Mouse (Mus musculus) kidney, postnatal 4 days (tissue): ENCODE results near the gene Crtap.
A peak's percentile ranks its signal among the peaks of the same experiment; 100 is the strongest.

Experiments
- DNase-seq, 2 experiments: peaks; one replicate each; pipeline ENCODE4 v3.0.0; 2021; ENCODE audit warnings: mixed read lengths in 2 of 2

The Crtap gene

DNA sequence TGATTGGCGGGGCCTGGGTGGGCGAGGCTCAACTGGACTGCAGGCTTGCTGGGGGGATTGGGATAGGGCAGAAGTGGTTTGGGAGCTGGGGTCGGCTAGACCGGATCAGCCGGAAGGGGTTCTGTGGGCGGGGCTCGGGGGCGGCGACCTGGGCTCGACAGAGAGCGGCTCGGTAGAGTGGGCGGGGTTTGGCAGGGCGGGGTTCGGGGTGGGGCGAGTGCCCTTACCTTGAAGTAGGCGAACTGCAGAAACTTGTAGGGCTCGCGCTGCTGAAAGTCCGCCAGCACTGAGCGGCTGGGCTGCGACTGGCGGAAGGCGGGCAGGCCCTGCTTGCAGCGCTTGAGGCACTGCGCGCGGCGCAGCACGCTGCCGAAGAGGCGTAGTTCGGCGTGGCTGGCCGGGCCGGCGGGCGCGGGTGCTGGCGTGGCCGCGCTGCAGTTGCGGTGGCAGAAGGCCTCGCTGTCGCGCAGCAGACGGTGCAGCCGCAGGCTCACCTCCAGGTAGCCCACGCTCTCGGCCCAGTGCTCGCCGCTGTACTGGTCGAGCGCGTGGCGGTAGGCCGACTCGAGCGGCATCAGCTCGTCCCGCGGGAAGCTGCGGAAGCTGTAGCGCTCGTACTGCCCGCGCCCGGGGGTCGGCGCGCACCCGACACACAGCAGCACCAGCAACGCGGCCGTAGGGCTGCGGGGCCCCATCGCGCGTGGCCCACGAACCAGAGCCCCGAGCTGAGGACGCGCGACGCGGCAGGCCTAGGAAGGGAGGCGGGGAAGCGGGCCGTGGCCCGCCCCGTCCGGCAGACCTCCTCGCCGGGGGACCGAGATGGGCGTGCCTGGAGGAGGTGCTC lies at the start of gene Crtap:
Gene Crtap (minus strand): TSS at position 771 of the 844 bp plus-strand sequence.
- peak; percentile 78 to 85 for DNase-seq

DNA sequence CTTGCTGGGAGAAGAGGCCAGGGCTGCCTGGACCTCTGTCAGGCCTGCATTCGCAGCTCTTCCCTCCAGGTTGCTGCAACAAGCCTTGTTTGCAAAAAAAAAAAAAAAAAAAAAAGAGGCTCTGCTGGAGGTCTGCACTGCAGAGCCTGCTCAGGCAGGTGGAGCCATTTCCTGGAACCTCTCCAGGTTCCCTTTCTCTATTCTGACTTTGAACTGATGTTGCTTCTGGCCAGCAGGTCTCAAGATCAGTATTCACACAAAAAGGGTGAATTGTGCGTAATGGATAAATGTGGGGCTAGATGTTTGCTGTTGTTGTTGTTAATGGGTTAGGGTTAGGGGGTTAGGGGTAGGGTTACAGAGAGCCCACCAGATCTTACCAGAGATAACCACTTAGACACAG lies 45.2 kb upstream of the Crtap start:
- no peak for DNase-seq

DNA sequence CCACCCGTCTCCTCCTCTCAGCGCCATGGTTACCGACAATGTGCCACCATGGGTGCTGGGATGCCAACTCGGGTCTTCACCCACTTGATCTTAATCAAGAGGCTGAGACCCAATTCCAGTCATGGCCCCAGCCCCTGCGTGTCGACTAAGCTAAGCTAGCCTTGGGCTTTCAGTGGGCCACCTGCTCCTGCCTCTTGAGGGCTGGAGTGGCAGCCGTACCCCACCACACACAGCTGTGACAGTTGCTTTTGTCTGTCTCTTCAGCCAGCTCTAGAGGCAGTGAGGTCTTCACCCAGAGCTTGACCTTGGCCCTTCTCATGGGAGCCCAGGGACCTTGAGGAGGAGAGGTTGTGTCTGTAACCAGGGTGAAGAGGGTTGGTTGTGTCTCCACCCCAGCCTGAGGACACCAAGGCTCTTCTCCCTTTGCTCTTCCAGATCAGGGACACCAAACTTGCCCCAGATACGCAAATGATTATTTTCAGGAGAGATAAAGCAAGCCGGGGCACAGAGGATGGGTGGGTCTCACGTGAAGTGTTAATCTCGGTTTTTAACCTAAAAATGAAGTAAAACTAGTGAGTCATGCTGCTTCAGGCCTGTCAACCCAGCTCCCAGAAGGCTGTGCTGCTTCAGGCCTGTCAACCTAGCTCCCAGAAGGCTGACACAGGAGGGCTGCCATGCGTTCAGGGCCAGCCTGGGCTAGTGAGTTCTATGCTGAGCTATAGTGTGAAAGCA lies 37.8 kb upstream of the Crtap start:
- DNase-seq: no peak

DNA sequence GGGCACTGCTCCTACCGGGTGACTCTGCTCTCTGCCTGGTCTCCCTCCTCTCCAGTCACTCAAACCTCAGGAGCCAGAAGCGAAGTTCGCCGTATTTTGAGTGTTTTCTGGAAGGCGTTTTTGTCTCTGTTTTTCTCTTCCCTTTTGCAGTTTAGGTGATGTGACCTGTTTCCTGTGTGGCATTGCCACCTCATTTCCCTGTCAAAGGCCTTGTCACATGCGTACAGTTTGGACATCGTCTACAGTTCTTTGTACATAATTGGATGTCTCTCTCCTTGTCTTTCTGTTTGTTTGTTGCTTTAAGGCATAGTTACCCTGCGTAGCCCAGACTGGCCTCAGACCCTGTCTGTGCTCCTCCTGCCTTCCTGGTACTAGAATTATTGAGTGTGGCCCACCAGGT lies 37.0 kb upstream of the Crtap start:
- DNase-seq: no peak

DNA sequence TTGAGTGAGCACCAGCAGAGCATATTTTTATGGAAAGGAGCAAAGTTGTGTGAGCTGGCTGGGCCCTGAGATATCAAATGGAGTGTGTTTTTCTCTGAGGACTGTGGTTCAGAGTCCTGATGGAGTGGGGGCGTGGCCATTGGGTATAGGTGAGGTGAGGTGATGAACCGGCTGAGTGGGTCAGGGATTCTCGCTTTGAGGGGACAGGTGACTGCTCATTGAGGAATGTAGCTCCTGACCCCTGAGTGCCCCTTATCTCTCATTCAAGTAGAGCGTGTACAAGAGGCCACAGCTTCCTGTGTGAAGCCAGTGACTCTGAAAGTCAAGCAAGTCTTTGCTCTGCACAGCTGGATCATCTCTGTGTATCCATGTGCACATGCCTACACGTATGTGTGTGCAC lies 35.7 kb upstream of the Crtap start:
- DNase-seq: peak in 1 of 2 experiments; percentile 47

DNA sequence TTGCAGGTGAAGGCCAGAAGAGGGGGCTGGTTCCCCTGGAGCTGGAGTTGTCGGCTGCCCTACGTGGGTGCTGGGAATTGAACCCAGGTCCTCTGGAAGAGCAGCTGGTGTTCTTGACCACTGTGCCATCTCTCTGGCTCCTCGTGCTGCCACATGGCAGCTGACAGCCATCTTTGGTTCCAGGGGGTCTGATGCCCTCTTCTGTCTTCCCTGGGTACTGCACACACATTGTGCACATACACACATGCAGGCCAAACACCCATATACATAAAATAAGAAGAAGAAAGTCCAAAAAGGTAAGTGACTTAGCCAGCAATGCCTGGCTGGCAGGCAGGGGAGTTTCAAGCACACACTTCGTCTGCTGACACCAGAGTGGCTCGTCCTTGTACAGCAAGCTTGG lies 35.1 kb upstream of the Crtap start:
- no peak for DNase-seq

DNA sequence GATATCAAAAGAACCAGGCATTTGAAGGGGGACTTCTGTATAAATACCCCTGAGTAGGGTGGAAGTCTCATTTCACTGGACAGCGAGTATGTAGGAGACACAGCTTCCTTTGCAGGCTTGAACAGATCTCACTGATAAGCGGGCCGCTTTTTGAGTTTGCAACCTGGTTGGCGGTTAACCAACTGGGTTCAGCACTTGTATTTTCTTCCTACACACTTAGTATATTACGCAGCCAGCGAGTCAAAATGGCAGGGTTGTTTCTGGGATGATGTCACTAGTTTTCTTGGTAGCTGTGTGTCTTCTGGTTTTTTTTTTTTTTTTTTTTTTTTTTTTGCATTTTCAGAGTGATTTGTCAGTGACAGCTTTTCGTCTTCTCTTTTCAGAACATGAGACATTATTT lies 31.3 kb upstream of the Crtap start:
- DNase-seq: no peak

DNA sequence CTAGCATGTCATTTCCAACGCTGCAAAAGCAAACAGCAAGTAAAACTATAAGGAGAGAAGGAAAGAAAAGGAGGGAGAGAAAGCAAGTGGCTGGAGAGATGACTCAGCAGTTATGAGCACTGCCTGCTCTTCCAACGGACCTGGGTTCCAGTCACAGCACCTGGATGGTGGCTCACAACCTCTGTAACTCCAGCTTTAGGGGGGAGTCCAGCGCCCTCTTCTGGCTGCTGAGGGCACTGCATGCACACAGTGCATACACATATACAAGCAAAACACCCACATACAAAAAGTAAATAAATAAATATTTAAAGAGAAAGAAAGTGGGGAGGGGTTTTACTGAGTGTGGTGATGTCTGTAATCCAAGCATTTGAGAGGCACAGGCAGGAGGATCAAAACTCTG lies 30.6 kb upstream of the Crtap start:
- DNase-seq: no peak

DNA sequence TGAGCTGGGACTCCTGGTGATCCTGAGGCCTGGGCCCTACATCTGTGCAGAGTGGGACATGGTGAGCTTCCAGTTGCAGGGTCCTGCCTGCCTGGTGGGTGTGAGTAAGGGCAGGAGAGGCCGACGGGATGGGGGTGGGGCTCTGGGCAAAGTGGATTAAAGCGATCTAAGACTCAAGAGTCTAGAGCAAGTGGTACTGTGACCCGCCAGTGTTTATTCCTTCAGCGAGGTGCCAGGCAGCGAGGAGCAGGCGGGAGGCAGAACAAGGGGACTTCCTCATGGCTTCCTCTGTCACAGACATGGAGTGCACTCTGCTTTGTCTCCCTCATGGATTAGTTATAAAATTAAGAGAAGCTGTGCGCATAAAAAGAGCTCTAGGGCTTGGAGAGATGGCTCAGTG lies 30.0 kb upstream of the Crtap start:
- DNase-seq: no peak

DNA sequence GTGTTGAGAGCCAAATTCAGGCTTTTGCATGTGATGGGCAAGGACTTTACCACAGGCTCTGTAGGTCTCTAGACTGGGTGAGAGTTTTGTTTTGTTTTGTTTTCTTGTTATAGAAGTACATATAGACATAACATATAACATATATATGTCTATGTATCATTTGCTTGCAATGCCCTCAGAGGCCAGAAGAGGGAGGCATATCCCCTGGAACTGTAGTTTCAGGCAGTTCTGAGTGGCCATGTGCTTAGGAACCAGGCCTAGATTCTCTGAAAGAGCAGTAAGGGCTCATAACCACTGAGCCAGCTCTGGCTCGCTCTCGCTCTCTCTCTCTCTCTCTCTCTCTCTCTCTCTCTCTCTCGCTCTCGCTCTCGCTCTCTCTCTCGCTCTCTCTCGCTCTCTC lies 27.7 kb upstream of the Crtap start:
- DNase-seq: peak; percentile 78 to 79

DNA sequence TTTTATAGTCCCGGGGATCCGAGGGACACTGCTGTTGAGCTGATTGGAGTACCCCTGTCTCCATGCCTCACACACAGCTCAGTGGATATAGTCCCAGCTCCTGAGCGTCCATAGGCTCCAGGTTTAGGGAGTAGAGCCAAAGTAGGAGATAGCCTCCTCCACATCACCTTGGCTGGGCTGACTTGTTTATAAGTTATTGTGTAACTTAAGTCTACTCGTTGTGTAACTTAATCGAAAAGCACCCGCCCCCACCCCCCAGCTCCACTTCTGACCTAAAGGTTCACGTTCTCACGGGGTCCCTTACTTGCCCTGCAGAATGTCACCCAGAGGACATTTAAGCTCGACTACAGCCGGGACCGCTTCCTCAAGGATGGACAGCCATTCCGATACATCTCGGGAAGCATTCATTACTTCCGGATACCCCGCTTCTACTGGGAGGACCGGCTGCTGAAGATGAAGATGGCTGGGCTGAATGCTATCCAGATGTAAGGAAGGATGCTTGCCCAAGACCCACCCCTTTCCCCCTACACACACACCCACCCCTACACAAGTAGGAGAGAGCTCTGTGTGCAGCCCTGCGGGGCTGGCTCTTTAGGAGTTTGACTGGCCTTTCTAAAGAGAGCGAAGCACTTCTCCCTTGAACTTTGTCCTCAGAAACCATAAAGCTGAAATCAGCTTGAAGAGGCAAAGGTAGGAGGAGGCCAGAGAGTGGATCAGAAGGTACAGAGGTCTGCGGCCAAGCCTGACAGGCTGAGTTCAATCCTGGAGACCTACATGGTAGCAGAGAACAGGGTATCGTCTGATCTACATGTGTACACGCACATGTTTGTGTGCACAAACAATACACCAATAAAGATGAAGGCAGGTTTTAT lies 26.4 kb upstream of the Crtap start:
- peak in 1 of 2 experiments; percentile 25 for DNase-seq

DNA sequence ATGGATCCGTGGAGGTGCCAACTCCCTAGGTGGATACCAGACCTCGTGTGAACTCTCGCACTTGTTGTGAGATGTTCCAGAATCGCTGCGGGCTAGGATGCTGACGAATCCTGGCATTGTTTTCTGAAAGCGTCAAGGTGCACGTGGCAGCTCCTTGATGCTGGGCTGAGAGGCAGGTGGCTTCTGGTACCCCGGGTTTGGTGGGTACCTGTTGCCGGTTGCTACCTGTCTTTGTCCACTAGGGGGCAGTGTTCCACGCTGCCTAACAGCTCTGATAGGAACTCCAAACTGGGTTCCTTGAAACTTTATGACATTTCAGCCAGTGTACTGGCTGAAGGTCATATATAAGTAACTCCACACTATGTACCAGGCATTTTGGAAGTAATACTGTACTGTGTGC lies 25.2 kb upstream of the Crtap start:
- DNase-seq: peak; percentile 62 to 71

DNA sequence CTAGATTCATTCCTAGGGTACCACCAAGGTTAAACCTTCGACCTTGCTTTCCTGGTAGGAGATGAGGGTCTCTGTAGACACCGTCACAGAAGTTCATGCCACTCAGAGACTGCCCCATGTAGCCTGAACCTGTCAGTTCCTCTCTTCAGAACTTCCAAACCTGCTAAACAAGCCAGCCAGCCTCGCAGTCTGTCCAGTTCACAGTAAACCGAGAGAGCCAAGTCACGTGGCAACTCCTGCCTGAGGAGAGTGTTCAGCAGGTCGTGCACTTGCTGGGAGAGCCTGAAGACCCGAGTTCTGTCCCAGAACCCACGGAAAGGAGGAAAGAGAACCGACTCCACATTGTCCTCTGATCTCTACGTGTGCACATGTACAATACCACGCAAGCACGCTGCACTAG lies 23.4 kb upstream of the Crtap start:
- DNase-seq: no peak

DNA sequence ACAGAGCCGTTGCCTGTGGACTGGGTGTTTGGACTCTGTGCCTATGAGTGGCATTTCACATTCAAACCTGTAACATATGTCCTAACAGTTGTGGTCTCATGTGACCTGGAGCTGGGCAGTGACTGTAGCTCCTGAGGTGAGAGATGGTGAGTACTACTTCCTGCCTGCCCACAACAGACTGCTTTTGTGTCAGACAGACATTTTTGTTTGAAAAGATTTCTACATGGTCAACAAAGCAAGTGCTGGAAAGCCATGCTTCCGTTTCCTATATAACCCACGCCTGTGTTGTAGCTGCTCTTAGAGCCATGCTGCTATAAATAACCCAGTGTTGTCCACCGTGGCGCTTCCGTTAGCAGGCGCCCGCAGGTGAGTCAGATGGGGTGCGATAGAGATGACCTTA lies 21.9 kb upstream of the Crtap start:
- no peak for DNase-seq

DNA sequence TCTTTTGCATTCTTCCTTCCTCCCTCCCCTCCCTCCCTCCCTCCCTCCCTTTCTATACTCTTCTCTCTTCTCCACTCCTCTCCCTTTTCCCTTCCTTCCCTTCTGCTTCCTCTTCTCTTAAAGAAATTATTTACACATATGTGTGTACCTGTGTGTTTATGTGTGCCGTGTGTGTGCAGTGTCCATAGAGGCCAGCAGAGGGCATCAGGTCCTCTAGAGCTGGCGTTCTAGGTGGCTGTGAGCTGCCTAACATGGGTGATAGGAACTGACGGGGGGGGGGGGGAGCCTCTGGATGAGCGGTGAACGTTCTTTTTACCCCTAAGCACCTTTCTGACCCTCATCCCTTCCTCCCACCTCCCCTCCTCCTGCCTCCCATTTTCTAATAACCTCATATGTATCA lies 20.8 kb upstream of the Crtap start:
- no peak for DNase-seq

DNA sequence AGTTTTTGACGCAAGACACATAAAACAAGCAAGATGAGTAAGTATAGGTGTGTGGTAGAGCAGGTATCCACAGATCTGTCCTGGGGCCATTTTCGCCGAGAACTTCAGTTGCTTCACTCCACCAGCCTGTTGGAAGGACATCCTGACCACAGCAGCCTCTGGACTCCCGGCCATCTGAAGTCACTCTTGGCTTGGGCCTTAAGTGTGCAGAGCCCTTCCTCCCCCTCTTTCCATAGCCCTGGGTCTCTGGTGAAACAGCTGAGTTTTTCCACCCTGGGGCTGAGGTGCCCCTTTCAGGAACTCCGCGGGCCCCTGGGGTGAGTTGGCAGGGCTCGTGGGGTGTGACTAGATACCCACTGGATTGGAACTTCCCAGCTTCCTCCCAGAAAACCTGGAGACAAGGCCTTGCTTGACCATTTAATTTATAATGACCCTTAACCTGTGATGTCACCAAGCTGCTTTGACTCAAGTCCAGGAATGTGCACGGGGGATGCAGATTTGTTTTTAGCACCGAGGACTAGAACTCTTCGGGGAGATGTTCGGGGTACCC lies 19.9 kb upstream of the Crtap start:
- DNase-seq: no peak

DNA sequence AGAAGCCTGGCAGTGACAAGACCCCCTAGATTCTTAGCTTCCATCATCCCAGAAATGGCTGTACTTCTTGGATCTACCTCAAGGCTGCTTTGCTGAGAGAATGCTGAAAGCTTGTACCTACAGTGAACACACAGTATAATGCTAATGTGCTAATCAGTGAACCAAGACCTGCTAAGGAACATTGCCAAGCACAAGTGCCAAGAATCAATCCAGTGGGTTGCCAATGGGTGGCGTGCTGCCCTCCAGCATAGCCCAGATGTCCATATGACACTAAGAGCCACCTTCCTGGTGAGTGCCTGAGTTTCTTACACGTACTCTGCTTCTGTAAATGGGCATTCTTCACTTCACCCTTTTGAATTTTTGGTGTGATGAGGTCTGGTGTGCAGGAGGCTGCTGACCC lies 17.2 kb upstream of the Crtap start:
- DNase-seq: no peak

DNA sequence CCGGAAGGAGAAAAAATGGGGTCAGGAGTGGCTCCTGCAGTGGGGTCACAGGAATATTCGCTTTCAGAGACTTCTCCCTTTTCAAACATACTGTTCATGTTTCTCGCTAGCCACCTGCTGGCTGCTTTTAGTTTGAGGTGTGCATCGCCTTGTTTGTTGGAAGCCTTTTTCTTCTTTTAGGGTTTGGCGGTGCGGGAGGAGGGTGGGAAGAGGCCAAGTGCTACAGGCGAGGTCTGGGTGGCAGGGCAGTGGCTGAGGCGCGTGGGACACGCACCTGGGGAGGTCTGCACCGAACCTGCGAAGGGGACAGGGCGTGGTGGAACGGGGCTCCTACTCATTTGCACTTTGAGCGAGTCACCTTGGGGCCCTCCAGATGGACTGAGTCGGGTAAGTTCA lies 11.2 kb upstream of the Crtap start:
- peak; percentile 60 to 74 for DNase-seq

DNA sequence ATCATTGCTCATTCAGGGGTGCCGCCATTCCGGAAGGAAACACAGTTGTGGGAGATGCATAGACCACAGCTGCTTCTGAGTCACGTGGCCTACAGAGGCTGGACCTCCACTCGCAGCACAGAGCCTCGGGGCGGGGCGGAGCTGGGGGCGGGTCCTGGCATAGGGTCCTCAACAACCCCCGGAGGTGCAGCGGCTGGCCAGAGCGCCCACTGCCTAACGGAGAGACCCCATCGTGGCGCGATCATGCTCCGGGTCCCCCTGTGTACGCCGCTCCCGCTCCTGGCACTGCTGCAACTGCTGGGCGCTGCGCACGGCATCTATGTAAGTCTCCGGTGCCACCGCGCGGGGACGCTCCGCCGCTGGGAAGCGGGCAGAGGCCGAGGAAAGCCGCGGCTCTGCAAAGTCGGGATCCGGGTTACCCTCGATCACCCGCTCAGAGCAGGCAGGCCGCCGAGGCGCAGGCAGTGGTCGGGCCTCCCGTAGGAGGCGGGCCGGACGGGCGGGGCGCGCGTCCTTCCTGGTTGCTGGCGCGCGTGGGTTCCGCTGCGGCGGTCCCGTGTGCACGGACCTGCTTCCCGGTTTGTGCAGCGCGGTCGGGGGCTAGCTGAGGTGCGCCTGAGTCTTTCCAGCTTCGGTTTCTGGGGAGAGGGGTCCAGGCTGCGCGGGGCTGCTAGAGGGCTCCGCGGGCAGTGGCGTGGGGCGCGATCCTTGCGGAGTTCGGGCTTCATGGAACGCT lies 10.6 kb upstream of the Crtap start, which contains the start of the genes Glb1 and Tmppe:
Gene Glb1 (plus strand): TSS at position 128 of the 736 bp plus-strand sequence.
Gene Tmppe (plus strand): TSS at position 157 of the 736 bp plus-strand sequence.
- DNase-seq: peak; percentile 90 to 94

DNA sequence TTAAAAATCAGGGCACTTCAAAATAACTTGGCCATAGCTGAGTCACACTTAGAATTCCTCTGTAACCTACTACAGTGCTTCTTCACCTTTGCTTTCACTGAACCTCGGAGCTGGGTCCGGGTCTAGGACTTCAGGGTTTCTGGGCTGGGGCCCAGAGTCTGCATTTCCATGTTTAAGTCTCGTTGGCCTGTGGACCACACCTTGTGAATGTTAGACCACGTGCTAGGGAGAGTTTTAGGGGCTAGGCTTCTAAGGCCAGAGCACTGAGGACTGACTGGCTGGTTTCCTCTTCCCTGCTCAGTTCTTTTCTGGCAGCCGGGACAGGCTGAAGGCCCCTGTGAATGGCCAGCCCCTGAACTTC lies 10.1 kb upstream of the Crtap start:
- no peak for DNase-seq

DNA sequence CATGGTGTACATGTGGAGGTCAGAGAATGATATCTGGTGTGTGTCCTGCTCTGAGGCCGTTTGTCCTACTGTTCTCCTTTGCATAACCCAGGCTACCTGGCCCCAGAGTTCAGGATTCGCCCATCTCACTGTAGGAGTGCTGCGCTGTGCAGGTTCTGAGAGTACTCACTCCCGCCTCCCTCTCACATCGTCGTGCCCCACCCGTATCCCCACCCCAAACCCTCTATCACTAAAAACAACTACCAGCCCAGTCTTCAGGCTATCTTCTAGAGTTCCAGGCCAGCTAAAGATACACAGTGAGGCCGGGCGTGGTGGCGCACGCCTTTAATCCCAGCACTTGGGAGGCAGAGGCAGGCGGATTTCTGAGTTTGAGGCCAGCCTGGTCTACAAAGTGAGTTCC lies 9.2 kb upstream of the Crtap start:
- no peak for DNase-seq

DNA sequence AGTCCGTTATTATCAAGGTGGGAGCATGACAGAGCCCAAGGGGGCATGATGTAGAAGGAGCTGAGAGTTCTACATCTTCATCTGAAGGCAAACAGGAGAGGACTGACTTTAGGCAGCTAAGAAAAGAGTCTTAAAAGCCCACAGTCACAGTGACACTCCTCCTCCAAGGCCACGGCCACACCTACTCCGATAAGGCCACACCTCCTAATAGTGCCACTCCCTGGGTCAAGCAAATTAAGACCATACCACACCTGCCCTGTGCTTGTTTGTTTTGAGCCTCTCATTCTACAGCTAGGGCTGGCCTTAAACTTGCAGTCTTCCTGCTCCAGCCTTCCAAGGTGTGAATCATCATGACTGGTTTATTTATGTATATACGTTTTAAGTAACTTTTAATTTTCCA lies 4.8 kb upstream of the Crtap start:
- DNase-seq: no peak
